Mouse (Mus musculus) lung, embryonic 15.5 days (tissue): Measurements from ENCODE around the gene Gm4858. TPM values are rescaled to one million over a fixed set of nuclear protein-coding genes. Genes with fewer than 3 reads are reported as not detected.
"Not testable (repeated sequence)": the region's sequence is repeated elsewhere in the genome, so short reads cannot be mapped to it uniquely, and the experiment has no call there.

Experiments used
- ATAC-seq: fragments of 200-750 bp; cut with Nextera tagmentation; 2 replicates; pipeline ENCODE4 v1.8.0; 2017; ENCODE audit warnings: moderate number of reproducible peaks, borderline replicate concordance; ENCODE audit not compliant: low FRiP score, low TSS enrichment; ENCODE audit errors: extremely low read depth
- H3K27ac ChIP-seq: fragments of 300-500 bp; sonication (generic); 2 replicates; pipeline ENCODE4 v1.5.1; 2015; ENCODE audit warnings: moderate library complexity, mild to moderate bottlenecking, inconsistent platforms
- H3K27me3 ChIP-seq: fragments of 300-500 bp; sonication (generic); 2 replicates; pipeline ENCODE4 v1.6.1; 2015; ENCODE audit warnings: inconsistent platforms
- H3K36me3 ChIP-seq: fragments of 300-500 bp; sonication (generic); 2 replicates; pipeline ENCODE4 v1.6.1; 2015; ENCODE audit warnings: inconsistent platforms
- H3K4me1 ChIP-seq: fragments of 300-500 bp; sonication (generic); 2 replicates; pipeline ENCODE4 v1.6.1; 2015; ENCODE audit warnings: inconsistent platforms
- H3K4me2 ChIP-seq: fragments of 300-500 bp; sonication (generic); 2 replicates; pipeline ENCODE4 v1.6.1; 2015; ENCODE audit warnings: inconsistent platforms, mild to moderate bottlenecking, moderate library complexity
- H3K4me3 ChIP-seq: fragments of 300-500 bp; sonication (generic); 2 replicates; pipeline ENCODE4 v1.5.1; 2015; ENCODE audit warnings: mild to moderate bottlenecking, inconsistent platforms
- H3K9ac ChIP-seq: fragments of 300-500 bp; sonication (generic); 2 replicates; pipeline ENCODE4 v1.6.1; 2015; ENCODE audit warnings: inconsistent platforms
- H3K9me3 ChIP-seq: fragments of 300-500 bp; sonication (generic); 2 replicates; pipeline ENCODE4 v1.6.1; 2016; ENCODE audit warnings: inconsistent platforms
- WGBS: fragments of 180-500 bp; shearing (Covaris S2); methylation state at CpG from one replicate; pipeline ENCODE4 v1.1.7; 2015; 5-methylcytosine and 5-hydroxymethylcytosine counted together
- polyA plus RNA-seq: library from polyadenylated mRNA; unstranded; fragments of >200 nt; fragmentation: Nextera tagmentation; extraction: Ambion mirVana; gene quantifications from 2 replicates; pipeline ENCODE4 v1.2.1, GENCODE M21; 2015

Gene Gm4858
- polyA plus RNA-seq: not detected in 2 replicates

GRCm38 (mm10) chr3:93068523-93068922 lies at the start of gene Gm4858:
TSS of gene Gm4858 (plus strand) at chr3:93068823.
- not testable (repeated sequence) for H3K36me3 ChIP-seq, H3K27me3 ChIP-seq, H3K4me2 ChIP-seq, H3K4me3 ChIP-seq, ATAC-seq, H3K9ac ChIP-seq, H3K4me1 ChIP-seq, H3K9me3 ChIP-seq, H3K27ac ChIP-seq

- no peaks in the 10 kb centered on the region for H3K27me3 ChIP-seq
- ATAC-seq: no peak
- no peak within 1 kb of the TSS for H3K4me2 ChIP-seq
- H3K9ac ChIP-seq: no peak within 1 kb of the TSS
- no peak within 1 kb of the TSS for H3K27ac ChIP-seq
- H3K4me3 ChIP-seq: no peak within 1 kb of the TSS
- H3K36me3 ChIP-seq: no peaks in the 10 kb centered on the region
- H3K4me1 ChIP-seq: no peaks in the 10 kb centered on the region; the same call in 1 of the 2 replicates
- no peaks in the 10 kb centered on the region for H3K9me3 ChIP-seq
- 79% methylated on average over 2 of the region's 2 CpGs for WGBS
Measured at GRCm38 (mm10) chr3:93018960-93019359, 49.7 kb upstream of the Gm4858 start, which contains the start of gene Lce1m. TSS of gene Lce1m (minus strand) at chr3:93019060.

- Histone ChIP-seq H3K4me3 (no peak overlapping the region), H3K36me3 (no peaks in the 10 kb centered on the region), H3K27ac (no peak overlapping the region), H3K27me3 (no peaks in the 10 kb centered on the region), H3K9me3 (no peaks in the 10 kb centered on the region), H3K4me2 (no peak overlapping the region), H3K9ac (no peak overlapping the region), H3K4me1 (no peaks in the 10 kb centered on the region)
- ATAC-seq: no peak
- 81% methylated on average over 1 of the region's 1 CpGs for WGBS
Measured at GRCm38 (mm10) chr3:93021171-93021570, 47.5 kb upstream of the Gm4858 start.

GRCm38 (mm10) chr3:93023411-93024184 lies 45.0 kb upstream of the Gm4858 start:
- H3K9ac ChIP-seq: no peak overlapping the region
- no peak overlapping the region for H3K27ac ChIP-seq
- no peak overlapping the region for H3K4me3 ChIP-seq
- H3K4me1 ChIP-seq: no peaks in the 10 kb centered on the region
- no peaks in the 10 kb centered on the region for H3K36me3 ChIP-seq
- no peaks in the 10 kb centered on the region for H3K27me3 ChIP-seq
- no peak overlapping the region for H3K4me2 ChIP-seq
- ATAC-seq: no peak
- H3K9me3 ChIP-seq: no peaks in the 10 kb centered on the region
- WGBS: 68% methylated on average over 3 of the region's 3 CpGs

GRCm38 (mm10) chr3:93025486-93025885 lies 43.1 kb upstream of the Gm4858 start:
- Histone ChIP-seq H3K9me3 (no peaks in the 10 kb centered on the region), H3K36me3 (no peaks in the 10 kb centered on the region), H3K27ac (no peak overlapping the region), H3K4me1 (no peaks in the 10 kb centered on the region), H3K4me2 (no peak overlapping the region), H3K9ac (no peak overlapping the region), H3K27me3 (no peaks in the 10 kb centered on the region), H3K4me3 (no peak overlapping the region)
- WGBS: 51% methylated on average over 2 of the region's 2 CpGs
- no peak for ATAC-seq

GRCm38 (mm10) chr3:93031450-93031849 lies 37.2 kb upstream of the Gm4858 start:
- no peak overlapping the region for H3K27ac ChIP-seq
- H3K9ac ChIP-seq: no peak overlapping the region
- ATAC-seq: no peak; the same call in 1 of the 2 replicates
- H3K4me3 ChIP-seq: no peak overlapping the region
- H3K27me3 ChIP-seq: no peaks in the 10 kb centered on the region
- WGBS: 45% methylated on average over 5 of the region's 5 CpGs
- no peaks in the 10 kb centered on the region for H3K36me3 ChIP-seq
- H3K4me2 ChIP-seq: no peak overlapping the region
- no peaks in the 10 kb centered on the region for H3K4me1 ChIP-seq
- H3K9me3 ChIP-seq: no peaks in the 10 kb centered on the region

GRCm38 (mm10) chr3:93050182-93050581 lies 18.4 kb upstream of the Gm4858 start:
- H3K4me2 ChIP-seq: no peak overlapping the region
- H3K4me3 ChIP-seq: no peak overlapping the region
- H3K9ac ChIP-seq: no peak overlapping the region
- no peaks in the 10 kb centered on the region for H3K36me3 ChIP-seq
- no peaks in the 10 kb centered on the region for H3K4me1 ChIP-seq
- no peaks in the 10 kb centered on the region for H3K9me3 ChIP-seq
- H3K27me3 ChIP-seq: no peaks in the 10 kb centered on the region
- no peak overlapping the region for H3K27ac ChIP-seq
- ATAC-seq: no peak
- 64% methylated on average over 1 of the region's 1 CpGs for WGBS

GRCm38 (mm10) chr3:93052826-93053474 lies 15.7 kb upstream of the Gm4858 start:
- H3K4me1 ChIP-seq: no peaks in the 10 kb centered on the region
- 48% methylated on average over 10 of the region's 10 CpGs for WGBS
- ATAC-seq: no peak

GRCm38 (mm10) chr3:93086631-93087030 lies 18.0 kb downstream of the Gm4858 start:
- WGBS: 76% methylated on average over 2 of the region's 2 CpGs
- Histone ChIP-seq H3K27me3 (no peaks in the 10 kb centered on the region), H3K36me3 (no peaks in the 10 kb centered on the region), H3K4me1 (no peaks in the 10 kb centered on the region), H3K9me3 (no peaks in the 10 kb centered on the region), H3K9ac (no peak overlapping the region), H3K4me2 (no peak overlapping the region), H3K4me3 (no peak overlapping the region), H3K27ac (no peak overlapping the region)
- ATAC-seq: no peak

More at GRCm38 (mm10) chr3:93052826-93053474, 15.7 kb upstream of the Gm4858 start:
- Histone ChIP-seq H3K36me3 (no peaks in the 10 kb centered on the region), H3K9ac (no peak overlapping the region), H3K4me2 (no peak overlapping the region), H3K27me3 (no peaks in the 10 kb centered on the region), H3K4me3 (no peak overlapping the region), H3K27ac (no peak overlapping the region), H3K9me3 (no peaks in the 10 kb centered on the region)

GRCm38 (mm10) chr3:93093581-93093980 lies 25.0 kb downstream of the Gm4858 start:
- H3K4me1 ChIP-seq, H3K27me3 ChIP-seq, H3K9me3 ChIP-seq, H3K4me3 ChIP-seq, H3K4me2 ChIP-seq, H3K36me3 ChIP-seq, H3K27ac ChIP-seq, H3K9ac ChIP-seq, ATAC-seq: not testable (repeated sequence)
- 20% methylated on average over 1 of the region's 1 CpGs for WGBS

- WGBS: 67% methylated on average over 2 of the region's 2 CpGs
- H3K27ac ChIP-seq: no peak overlapping the region
- H3K4me2 ChIP-seq: no peak overlapping the region
- H3K4me3 ChIP-seq: no peak overlapping the region
- H3K36me3 ChIP-seq: no peaks in the 10 kb centered on the region
- H3K27me3 ChIP-seq: no peaks in the 10 kb centered on the region
- no peaks in the 10 kb centered on the region for H3K4me1 ChIP-seq
- no peak overlapping the region for H3K9ac ChIP-seq
- H3K9me3 ChIP-seq: no peaks in the 10 kb centered on the region
- no peak for ATAC-seq
Measured at GRCm38 (mm10) chr3:93096447-93096846, 27.8 kb downstream of the Gm4858 start.

GRCm38 (mm10) chr3:93111668-93112067 lies 43.0 kb downstream of the Gm4858 start:
- Histone ChIP-seq H3K4me2 (no peak overlapping the region), H3K27me3 (no peaks in the 10 kb centered on the region), H3K9ac (no peak overlapping the region), H3K36me3 (no peaks in the 10 kb centered on the region), H3K4me3 (no peak overlapping the region), H3K4me1 (no peaks in the 10 kb centered on the region), H3K27ac (no peak overlapping the region), H3K9me3 (no peaks in the 10 kb centered on the region)
- WGBS: 29% methylated on average over 5 of the region's 5 CpGs
- ATAC-seq: no peak
